Mouse (Mus musculus) heart, embryonic 16.5 days (tissue): ENCODE results near the gene Kif1b. TPM values are rescaled to one million over a fixed set of nuclear protein-coding genes. Genes with fewer than 3 reads are reported as not detected.

Source experiments
- ATAC-seq: fragments of 200-750 bp; cut with Nextera tagmentation; replicated peaks from 2 replicates; pipeline ENCODE4 v1.8.0; 2017; ENCODE audit warnings: moderate number of reproducible peaks; ENCODE audit not compliant: insufficient read depth, low FRiP score; ENCODE audit errors: extremely low read depth
- H3K27ac ChIP-seq: fragments of 300-500 bp; sonication (generic); 2 replicates; pipeline ENCODE4 v1.5.1; 2014; ENCODE audit warnings: mild to moderate bottlenecking, low read length, control low read depth, moderate library complexity
- H3K27me3 ChIP-seq: fragments of 300-500 bp; sonication (generic); 2 replicates; pipeline ENCODE4 v1.6.1; 2014; ENCODE audit warnings: low read length, mixed read lengths; ENCODE audit not compliant: control insufficient read depth, insufficient read depth
- H3K36me3 ChIP-seq: fragments of 300-500 bp; sonication (generic); 2 replicates; pipeline ENCODE4 v1.6.1; 2014; ENCODE audit not compliant: control insufficient read depth, insufficient read depth
- H3K4me1 ChIP-seq: fragments of 300-500 bp; sonication (generic); 2 replicates; pipeline ENCODE4 v1.6.1; 2014; ENCODE audit warnings: low read length, mixed read lengths; ENCODE audit not compliant: control insufficient read depth, insufficient read depth
- H3K4me2 ChIP-seq: fragments of 300-500 bp; sonication (generic); 2 replicates; pipeline ENCODE4 v1.6.1; 2014; ENCODE audit warnings: low read depth, mild to moderate bottlenecking, control low read depth, low read length
- H3K4me3 ChIP-seq: fragments of 300-500 bp; sonication (generic); 2 replicates; pipeline ENCODE4 v1.5.1; 2014; ENCODE audit warnings: mild to moderate bottlenecking, control low read depth, low read length
- H3K9ac ChIP-seq: fragments of 300-500 bp; sonication (generic); 2 replicates; pipeline ENCODE4 v1.6.1; 2014; ENCODE audit warnings: low read length, control low read depth
- H3K9me3 ChIP-seq: fragments of 300-500 bp; sonication (generic); replicated peaks from 2 replicates; pipeline ENCODE4 v1.6.1; 2016; ENCODE audit warnings: low read length; ENCODE audit not compliant: control insufficient read depth
- WGBS: fragments of 180-500 bp; shearing (Covaris S2); extraction: QIAGEN DNeasy Blood & Tissue Kit; methylation state at CpG from one replicate; pipeline ENCODE4 v1.1.7; 2014; 5-methylcytosine and 5-hydroxymethylcytosine counted together
- polyA plus RNA-seq: library from polyadenylated mRNA; unstranded; fragments of >200 nt; fragmentation: Nextera tagmentation; extraction: Ambion mirVana; gene quantifications from 2 replicates; pipeline ENCODE4 v1.2.1, GENCODE M21; 2015

The Kif1b gene
- polyA plus RNA-seq, 1 experiment from 2014 or later = 39.8 TPM

DNA sequence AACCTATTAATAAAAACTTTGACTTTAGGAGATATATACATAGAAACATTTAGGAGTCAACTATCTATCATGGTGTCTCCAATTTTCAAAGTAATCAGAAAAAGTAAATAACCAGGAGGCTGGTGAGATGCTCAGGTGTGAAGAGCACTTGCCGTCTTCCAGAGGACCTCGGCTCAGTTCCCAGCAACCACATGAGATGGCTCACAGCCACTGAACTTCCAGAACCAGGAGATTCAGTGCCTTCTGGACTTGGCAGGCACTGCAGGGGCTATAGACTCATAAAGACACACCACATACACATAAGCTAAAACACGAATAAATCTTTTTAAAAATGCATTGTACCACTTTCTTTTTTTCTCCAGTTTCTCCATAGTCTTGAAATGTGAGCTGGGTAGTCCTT lies 79.2 kb downstream of the Kif1b start:
- 82% methylated on average over 3 of the region's 3 CpGs for WGBS
- no peak for ATAC-seq
- Histone ChIP-seq H3K27ac (no peak overlapping the region), H3K36me3 (peaks cover 30% of the 10 kb centered on the region), H3K4me1 (no peaks in the 10 kb centered on the region), H3K4me2 (no peak overlapping the region), H3K27me3 (no peaks in the 10 kb centered on the region), H3K9ac (no peak overlapping the region), H3K9me3 (peaks cover 4% of the 10 kb centered on the region; the same call in 1 of the 2 replicates), H3K4me3 (no peak overlapping the region)

DNA sequence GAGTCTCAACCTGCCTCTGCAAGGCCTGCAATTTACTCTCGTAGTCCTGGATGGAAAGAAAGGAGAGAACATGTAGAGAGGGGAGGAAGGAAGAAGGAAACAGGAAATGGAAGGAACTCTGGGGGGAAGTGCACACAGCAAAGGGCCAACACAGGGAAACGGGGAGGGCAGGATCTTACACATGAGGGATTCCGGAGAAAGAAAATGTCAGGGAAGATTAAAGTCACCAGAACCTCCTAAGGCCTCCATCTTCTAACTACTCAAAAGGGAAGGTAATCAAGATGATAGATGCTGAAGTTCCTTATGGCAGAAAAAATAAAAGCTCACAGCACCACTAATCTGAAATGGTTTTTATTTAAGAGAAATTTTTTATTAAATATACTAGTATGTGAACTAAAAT lies 81.2 kb downstream of the Kif1b start:
- peaks cover 4% of the 10 kb centered on the region; the same call in 1 of the 2 replicates for H3K9me3 ChIP-seq
- H3K4me3 ChIP-seq = no peak overlapping the region
- H3K9ac ChIP-seq = no peak overlapping the region
- H3K27ac ChIP-seq = no peak overlapping the region
- H3K4me1 ChIP-seq = no peaks in the 10 kb centered on the region
- ATAC-seq = no peak
- peaks cover 46% of the 10 kb centered on the region for H3K36me3 ChIP-seq
- no peak overlapping the region for H3K4me2 ChIP-seq
- 74% methylated on average over 3 of the region's 3 CpGs for WGBS
- no peaks in the 10 kb centered on the region for H3K27me3 ChIP-seq

DNA sequence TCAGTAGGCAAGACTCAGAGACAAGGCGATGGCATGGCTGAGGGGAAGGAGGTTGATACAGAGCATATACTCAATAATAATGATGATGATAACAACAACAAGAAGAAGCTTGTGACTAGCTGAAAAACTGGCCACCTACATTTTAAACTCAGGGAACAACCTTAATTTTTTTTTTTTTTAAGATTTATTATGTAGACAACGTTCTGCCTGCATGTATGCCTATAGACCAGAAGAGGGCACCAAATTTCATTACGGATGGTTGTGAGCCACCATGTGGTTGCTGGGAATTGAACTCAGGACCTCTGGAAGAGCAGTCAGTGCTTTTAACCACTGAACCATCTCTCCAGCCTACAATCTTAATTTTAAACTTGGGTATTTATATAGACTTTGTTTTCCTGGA lies 84.0 kb downstream of the Kif1b start:
- Histone ChIP-seq H3K27me3 (no peaks in the 10 kb centered on the region), H3K4me2 (no peak overlapping the region), H3K4me3 (no peak overlapping the region), H3K27ac (no peak overlapping the region), H3K9ac (no peak overlapping the region), H3K9me3 (peaks cover 4% of the 10 kb centered on the region; the same call in 1 of the 2 replicates), H3K4me1 (no peaks in the 10 kb centered on the region), H3K36me3 (peaks cover 48% of the 10 kb centered on the region)
- 95% methylated on average over 3 of the region's 3 CpGs for WGBS
- no peak for ATAC-seq

DNA sequence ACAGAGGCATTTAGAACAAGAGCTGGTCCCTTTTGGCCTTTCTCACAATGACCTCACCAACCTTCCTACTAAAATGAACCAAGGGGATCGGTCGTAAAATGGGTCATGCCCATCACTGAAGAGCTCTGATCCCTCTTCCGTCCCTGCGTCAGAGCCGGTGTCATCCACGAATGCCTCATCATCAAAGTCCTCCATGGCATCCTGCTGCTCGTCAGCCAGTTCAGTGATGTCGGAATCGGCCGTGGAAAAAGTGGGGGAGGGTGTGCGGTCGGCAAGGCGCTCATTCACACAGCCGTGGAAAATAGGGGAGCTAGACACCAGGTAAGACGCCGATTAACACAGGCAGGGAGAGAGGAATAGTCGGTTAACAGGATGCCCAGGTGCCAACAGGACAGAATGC lies 87.0 kb downstream of the Kif1b start:
- H3K4me2 ChIP-seq = no peak overlapping the region
- no peak overlapping the region for H3K27ac ChIP-seq
- no peaks in the 10 kb centered on the region for H3K27me3 ChIP-seq
- no peak for ATAC-seq
- H3K4me3 ChIP-seq = no peak overlapping the region
- WGBS = 85% methylated on average over 17 of the region's 17 CpGs
- peaks cover 4% of the 10 kb centered on the region; the same call in 1 of the 2 replicates for H3K9me3 ChIP-seq
- H3K9ac ChIP-seq = no peak overlapping the region
- H3K4me1 ChIP-seq = no peaks in the 10 kb centered on the region
- H3K36me3 ChIP-seq = peaks cover 37% of the 10 kb centered on the region

DNA sequence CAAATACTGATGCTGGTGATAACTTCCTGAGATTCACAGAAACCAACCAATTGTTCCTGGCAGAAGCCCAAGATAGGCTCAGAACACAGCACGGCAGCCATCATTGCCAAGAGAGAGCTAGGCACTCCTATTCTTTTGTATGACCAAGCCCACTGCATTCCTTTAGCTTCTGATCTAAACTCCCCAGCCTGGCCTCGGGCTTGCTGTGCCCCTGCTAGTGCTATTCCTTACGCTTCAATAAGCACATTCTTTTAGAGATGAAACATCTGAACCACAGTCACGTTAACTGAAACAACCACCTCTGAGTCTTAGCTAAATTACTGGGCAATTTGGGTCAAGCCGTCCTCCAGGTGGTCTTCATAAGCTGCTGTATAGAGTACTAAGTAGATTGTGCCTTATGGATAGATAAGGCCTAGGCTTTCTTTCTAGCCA lies 87.4 kb downstream of the Kif1b start:
- 47% methylated on average over 5 of the region's 5 CpGs for WGBS
- Histone ChIP-seq H3K9ac (no peak overlapping the region), H3K36me3 (peaks cover 34% of the 10 kb centered on the region), H3K27ac (no peak overlapping the region), H3K4me1 (no peaks in the 10 kb centered on the region), H3K4me3 (no peak overlapping the region), H3K9me3 (peaks cover 4% of the 10 kb centered on the region; the same call in 1 of the 2 replicates), H3K27me3 (no peaks in the 10 kb centered on the region), H3K4me2 (no peak overlapping the region)
- no peak for ATAC-seq

DNA sequence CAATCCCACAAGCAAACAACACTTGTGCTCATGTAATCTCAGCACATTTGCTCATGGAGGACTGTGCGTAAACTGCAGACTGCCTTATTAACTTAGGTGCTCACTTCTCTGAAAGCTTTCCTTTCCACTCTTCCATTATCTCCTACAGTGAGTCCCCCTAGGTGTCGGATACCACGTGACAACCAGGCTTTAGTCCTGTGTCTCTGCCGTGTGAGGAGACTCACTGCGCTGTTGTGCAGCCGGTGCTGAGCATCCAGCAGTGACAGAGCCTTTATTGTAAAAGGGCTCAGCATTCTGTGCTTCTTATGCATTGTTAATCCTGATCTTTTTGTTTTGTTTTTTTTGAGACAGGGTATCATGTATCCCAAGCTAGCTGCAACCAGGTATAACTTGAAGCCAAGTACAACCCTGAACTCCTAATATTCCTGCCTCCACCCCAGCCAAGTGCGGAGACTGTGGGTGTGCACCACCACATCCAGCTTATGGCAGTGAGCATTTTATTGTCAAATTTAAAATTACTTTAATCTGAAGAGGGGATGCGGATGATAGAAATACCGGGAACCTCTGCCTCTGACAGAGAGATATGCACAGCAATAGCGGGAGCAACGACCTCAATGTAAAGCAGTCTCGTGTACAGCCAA lies 88.0 kb downstream of the Kif1b start:
- Histone ChIP-seq H3K9ac (no peak overlapping the region), H3K36me3 (peaks cover 34% of the 10 kb centered on the region), H3K9me3 (peaks cover 4% of the 10 kb centered on the region; the same call in 1 of the 2 replicates), H3K4me3 (no peak overlapping the region), H3K4me2 (no peak overlapping the region), H3K27me3 (no peaks in the 10 kb centered on the region), H3K27ac (no peak overlapping the region), H3K4me1 (no peaks in the 10 kb centered on the region)
- WGBS = 64% methylated on average over 12 of the region's 12 CpGs
- ATAC-seq = no peak

DNA sequence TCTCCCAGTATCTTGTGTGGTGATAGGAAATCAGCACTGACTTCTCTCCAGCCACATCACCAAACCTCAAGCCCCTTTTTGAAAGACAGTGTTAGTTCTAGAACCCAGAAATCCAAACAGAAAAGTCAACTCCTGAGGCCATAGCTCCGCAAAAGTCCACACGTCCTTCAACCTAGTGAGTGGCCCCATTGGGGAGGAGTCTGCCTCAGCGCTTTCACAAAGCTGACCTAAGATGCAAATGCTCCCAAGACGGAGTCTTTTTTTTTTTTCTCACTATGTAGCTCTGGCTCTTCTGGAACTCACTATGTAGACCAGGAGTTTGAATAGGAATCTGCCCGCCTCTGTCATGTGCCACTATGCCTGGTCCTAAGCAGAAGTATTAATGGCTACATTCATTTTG lies 89.0 kb downstream of the Kif1b start:
- no peaks in the 10 kb centered on the region for H3K4me1 ChIP-seq
- 88% methylated on average over 5 of the region's 5 CpGs for WGBS
- no peaks in the 10 kb centered on the region for H3K27me3 ChIP-seq
- ATAC-seq = no peak
- H3K9ac ChIP-seq = no peak overlapping the region
- no peak overlapping the region for H3K27ac ChIP-seq
- H3K4me2 ChIP-seq = no peak overlapping the region
- no peak overlapping the region for H3K4me3 ChIP-seq
- H3K36me3 ChIP-seq = peaks cover 31% of the 10 kb centered on the region
- no peaks in the 10 kb centered on the region for H3K9me3 ChIP-seq

DNA sequence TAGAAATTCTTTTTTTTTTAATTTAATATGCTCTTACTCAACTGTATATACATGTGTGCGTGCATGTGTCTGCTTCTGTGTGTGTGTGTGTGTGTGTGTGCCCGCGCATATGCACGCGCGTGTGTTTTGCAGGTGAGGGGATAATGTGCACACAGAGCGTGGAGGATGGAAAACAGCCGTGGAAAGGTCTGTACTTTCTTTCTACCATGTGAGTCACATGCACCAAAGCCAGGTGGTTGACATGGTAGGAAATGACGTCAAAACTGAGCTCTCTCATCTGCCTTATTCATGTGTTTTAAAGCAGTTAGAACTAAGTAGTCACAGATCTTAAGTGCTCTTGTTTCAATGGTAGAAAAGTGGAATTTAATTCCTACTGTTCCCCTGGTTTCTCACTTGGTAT lies 91.5 kb downstream of the Kif1b start:
- 86% methylated on average over 9 of the region's 9 CpGs for WGBS
- Histone ChIP-seq H3K27me3 (no peaks in the 10 kb centered on the region), H3K36me3 (peaks cover 35% of the 10 kb centered on the region), H3K27ac (no peak overlapping the region), H3K4me2 (no peak overlapping the region), H3K9ac (no peak overlapping the region), H3K4me1 (no peaks in the 10 kb centered on the region), H3K4me3 (no peak overlapping the region), H3K9me3 (no peaks in the 10 kb centered on the region)
- no peak for ATAC-seq

DNA sequence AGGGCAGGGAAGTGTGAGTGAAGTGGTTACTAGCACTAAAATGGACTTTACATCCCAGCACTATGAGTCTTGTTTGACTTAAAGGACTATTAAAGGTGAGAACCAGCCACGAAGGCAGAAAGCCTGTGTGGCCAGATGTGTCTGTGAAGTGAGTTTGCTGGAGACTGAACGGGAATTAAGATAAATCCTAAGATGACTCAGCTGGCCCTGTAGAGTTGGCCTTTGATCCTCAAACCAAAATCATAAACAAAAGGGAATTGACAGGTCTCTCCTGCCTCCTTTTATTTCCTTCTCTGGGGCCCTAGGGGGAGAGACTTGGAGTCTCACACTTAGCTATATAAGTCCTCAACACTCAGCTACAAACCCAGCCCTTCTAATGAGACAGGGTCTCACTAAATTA lies 92.1 kb downstream of the Kif1b start:
- Histone ChIP-seq H3K27me3 (no peaks in the 10 kb centered on the region), H3K4me1 (no peaks in the 10 kb centered on the region), H3K36me3 (peaks cover 35% of the 10 kb centered on the region), H3K4me2 (no peak overlapping the region), H3K9me3 (no peaks in the 10 kb centered on the region), H3K27ac (no peak overlapping the region; the same call in 1 of the 2 replicates), H3K9ac (no peak overlapping the region), H3K4me3 (no peak overlapping the region)
- 66% methylated on average over 2 of the region's 2 CpGs for WGBS
- ATAC-seq = no peak
